Mouse (Mus musculus): ENCODE data around the gene Sipa1l1. TPM values are rescaled to one million over a fixed set of nuclear protein-coding genes. Genes with fewer than 3 reads are reported as not detected.

Sipa1l1 gene
- total and polyA plus RNA-seq, 3 experiments, result 13.6 to 36.7 (median 23.6) TPM

- peak overlapping the region; percentile 44; the same call in 1 of the 2 replicates for H3K4me2 ChIP-seq (ENCODE audit: insufficient read depth, low read depth, poor library complexity, severe bottlenecking)
- no peaks in the 10 kb centered on the region for H3K9me3 ChIP-seq (replicated peaks; ENCODE audit: low read length)
- in situ Hi-C loops (cut with MboI; ENCODE audit: low pct_ligation_motif_present, low pct_unique_long_range_greater_than_20kb, low sequenced_read_pairs) (no loop called here), dilution Hi-C loops (cut with MboI; ENCODE audit: extremely low pct_ligation_motif_present, extremely low pct_unique_long_range_greater_than_20kb, low sequenced_read_pairs) (no loop called here)
- peaks cover 3 to 18% of the 10 kb centered on the region in 2 experiments for H3K36me3 ChIP-seq (replicated peaks in 1 of 2; ENCODE audit: control insufficient read depth in 1 of 2, insufficient read depth in 1 of 2, low read length in 1 of 2)
- H3K4me3 ChIP-seq (replicated peaks in 1 of 3; ENCODE audit: low read depth in 2 of 3, low read length in 2 of 3, poor library complexity in 1 of 3), result peak overlapping the region in 1 of 3 experiments; percentile 4
- no peak for DNase-seq (ENCODE audit: extremely low read depth)
- no peaks in the 10 kb centered on the region for H3K79me2 ChIP-seq (replicated peaks; ENCODE audit: control insufficient read depth, extremely low read depth, insufficient read depth, poor library complexity, severe bottlenecking)
- no peak for TF ChIP-seq MAZ (IDR thresholded peaks at IDR 0.05; ENCODE audit: low read depth, low read length)
- no peak for TF ChIP-seq MAX (IDR thresholded peaks at IDR 0.05; ENCODE audit: low read length)
- no peak for TF ChIP-seq NELFE (IDR thresholded peaks at IDR 0.05; ENCODE audit: low read depth, low read length)
- TF ChIP-seq ZNF384 (IDR thresholded peaks at IDR 0.05; ENCODE audit: low read depth, low read length), result no peak
- peak; percentile 51 for TF ChIP-seq ETS1 (conservative IDR thresholded peaks at IDR 0.05; ENCODE audit: low read depth, low read length)
- no peak for TF ChIP-seq UBTF (IDR thresholded peaks at IDR 0.05; ENCODE audit: low read depth, low read length)
- no peak for TF ChIP-seq MAFK (IDR thresholded peaks at IDR 0.05; ENCODE audit: insufficient replicate concordance, low read length)
- TF ChIP-seq MEF2A (IDR thresholded peaks at IDR 0.05; ENCODE audit: borderline replicate concordance, low read depth, low read length), result peak; percentile 83
- no peak for TF ChIP-seq USF1 (IDR thresholded peaks at IDR 0.05; ENCODE audit: low read depth, low read length)
- TF ChIP-seq SMC3 (IDR thresholded peaks at IDR 0.05; ENCODE audit: low read depth, low read length), result no peak
- no peak for TF ChIP-seq ELF1 (IDR thresholded peaks at IDR 0.05; ENCODE audit: low read depth, low read length)
- TF ChIP-seq BHLHE40 (IDR thresholded peaks at IDR 0.05; ENCODE audit: low read depth, low read length), result peak; percentile 50; the same call in 1 of the 2 replicates
- TF ChIP-seq GABPA (IDR thresholded peaks at IDR 0.05; ENCODE audit: insufficient replicate concordance, low read depth, low read length), result no peak
- TF ChIP-seq E2F4 (IDR thresholded peaks at IDR 0.05; ENCODE audit: insufficient replicate concordance, low read depth, low read length), result no peak
- TF ChIP-seq IRF4 (IDR thresholded peaks at IDR 0.05; ENCODE audit: low read depth, low read length), result peak; percentile 83
- TF ChIP-seq ZC3H11A (IDR thresholded peaks at IDR 0.05; ENCODE audit: low read depth, low read length), result no peak
- 0 out of 2 replicates have a peak, but pooled peaks have one; percentile 12 for TF ChIP-seq CHD2 (IDR thresholded peaks at IDR 0.05; ENCODE audit: low read length)
- no peak for TF ChIP-seq POLR2AphosphoS2 (IDR thresholded peaks at IDR 0.05; ENCODE audit: low read depth, low read length)
- TF ChIP-seq KAT2A (IDR thresholded peaks at IDR 0.05; ENCODE audit: insufficient replicate concordance, low read length), result no peak
- TF ChIP-seq JUN (IDR thresholded peaks at IDR 0.05; ENCODE audit: insufficient read depth, low read depth, low read length), result 0 out of 2 replicates have a peak, but pooled peaks have one; percentile 5
- TF ChIP-seq MXI1 (IDR thresholded peaks at IDR 0.05; ENCODE audit: low read depth, low read length), result 0 out of 2 replicates have a peak, but pooled peaks have one; percentile 40
- TF ChIP-seq POLR2A (IDR thresholded peaks at IDR 0.05; ENCODE audit: low read depth, low read length), result no peak
- TF ChIP-seq ZKSCAN1 (IDR thresholded peaks at IDR 0.05; ENCODE audit: borderline replicate concordance, low read depth, low read length), result no peak
- TF ChIP-seq HCFC1 (IDR thresholded peaks at IDR 0.05; ENCODE audit: low read depth, low read length), result no peak
- TF ChIP-seq CHD1 (IDR thresholded peaks at IDR 0.05; ENCODE audit: low read depth, low read length), result no peak
- 0 out of 2 replicates have a peak, but pooled peaks have one; percentile 36 for TF ChIP-seq RCOR1 (conservative IDR thresholded peaks at IDR 0.05; ENCODE audit: low read depth, low read length)
- TF ChIP-seq SIN3A (IDR thresholded peaks at IDR 0.05; ENCODE audit: low read length), result no peak
- TF ChIP-seq ZMIZ1 (IDR thresholded peaks at IDR 0.05; ENCODE audit: low read depth, low read length), result no peak
- no peak for TF ChIP-seq JUND (conservative IDR thresholded peaks at IDR 0.05; ENCODE audit: low read depth, low read length)
- peak; percentile 74 for TF ChIP-seq EP300 (IDR thresholded peaks at IDR 0.05; ENCODE audit: low read length)
- TF ChIP-seq MYC (IDR thresholded peaks at IDR 0.05; ENCODE audit: low read depth, low read length), result 0 out of 2 replicates have a peak, but pooled peaks have one; percentile 29
- no peak for TF ChIP-seq NRF1 (IDR thresholded peaks at IDR 0.05; ENCODE audit: low read depth, low read length)
- TF ChIP-seq PAX5 (IDR thresholded peaks at IDR 0.05; ENCODE audit: low read length), result no peak
- no peak for TF ChIP-seq RAD21 (IDR thresholded peaks at IDR 0.05; ENCODE audit: low read depth, low read length)
- no peak for TF ChIP-seq CTCF (conservative IDR thresholded peaks at IDR 0.05 in 1 of 2, IDR thresholded peaks at IDR 0.05 in 1 of 2; ENCODE audit: low read depth in 2 of 2, low read length in 2 of 2)
- H3K27ac ChIP-seq (ENCODE audit: insufficient read depth, low read depth), result peak overlapping the region; percentile 62; the same call in 1 of the 2 replicates
- peaks cover 6 to 51% of the 10 kb centered on the region in 2 experiments; a peak in 3 of 4 replicates for H3K4me1 ChIP-seq (ENCODE audit: control insufficient read depth in 1 of 2, insufficient read depth in 2 of 2)
- H3K27me3 ChIP-seq (replicated peaks), result no peaks in the 10 kb centered on the region
- peak overlapping the region; percentile 37 for H3K9ac ChIP-seq (ENCODE audit: insufficient read depth, low read depth)
Observed at GRCm38 (mm10) chr12:82234463-82235223, 65.5 kb downstream of the Sipa1l1 start.
